Mouse (Mus musculus): Measurements from ENCODE around the gene Sgce.

GRCm38 (mm10) chr6:4706415-4706814 is 40.6 kb downstream of the Sgce start:
- TF ChIP-seq CTCF (IDR thresholded peaks at IDR 0.05; ENCODE audit: low read depth), result no peak
- TF ChIP-seq EP300 (IDR thresholded peaks at IDR 0.05; ENCODE audit: low read depth), result no peak
